Mouse (Mus musculus) ES-CJ7 (cell line): Measurements from ENCODE around the gene Lypd6b.

Source experiments
- DNase-seq: peaks from one replicate; pipeline ENCODE4 v3.0.0; 2011; ENCODE audit warnings: low read depth, low spot score

Lypd6b gene

GRCm38 (mm10) chr2:49869044-49869443 lies 81.6 kb downstream of the Lypd6b start:
- DNase-seq: no peak

DNA sequence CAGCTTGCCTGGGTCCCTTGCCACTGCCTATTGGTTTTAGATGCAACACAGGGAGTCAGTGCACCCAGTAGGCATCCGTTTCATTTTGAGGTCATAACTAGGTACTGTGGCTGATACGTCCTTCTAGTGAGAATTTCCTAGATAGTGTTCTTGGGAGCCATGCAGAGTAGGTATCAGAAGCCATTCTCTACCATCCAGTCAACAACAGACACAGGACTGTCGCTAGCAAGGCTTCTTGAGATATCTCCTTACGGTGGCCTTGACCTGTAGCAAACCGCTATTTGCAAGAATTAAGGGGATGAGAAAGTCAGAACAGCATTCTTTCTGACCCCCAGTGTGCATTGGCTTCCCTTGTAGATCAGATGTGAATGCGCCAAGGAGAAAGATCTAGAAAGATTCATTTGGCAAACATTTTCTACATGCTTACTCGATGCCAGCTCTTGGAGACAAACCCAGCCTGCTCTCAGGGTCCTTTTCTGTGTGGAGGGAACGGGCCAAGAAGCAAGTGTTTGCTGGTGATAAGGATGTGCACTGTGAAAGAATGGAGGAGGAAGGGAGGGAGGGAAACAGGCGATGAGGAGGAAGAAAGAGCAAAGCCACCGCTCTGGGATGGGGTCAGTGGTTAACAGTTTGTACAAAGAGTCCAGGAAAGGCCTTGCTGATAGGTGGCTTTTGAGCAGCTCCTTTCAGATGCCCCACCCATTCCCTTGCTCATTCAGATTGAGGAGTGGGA lies 82.5 kb downstream of the Lypd6b start:
- no peak for DNase-seq

DNA sequence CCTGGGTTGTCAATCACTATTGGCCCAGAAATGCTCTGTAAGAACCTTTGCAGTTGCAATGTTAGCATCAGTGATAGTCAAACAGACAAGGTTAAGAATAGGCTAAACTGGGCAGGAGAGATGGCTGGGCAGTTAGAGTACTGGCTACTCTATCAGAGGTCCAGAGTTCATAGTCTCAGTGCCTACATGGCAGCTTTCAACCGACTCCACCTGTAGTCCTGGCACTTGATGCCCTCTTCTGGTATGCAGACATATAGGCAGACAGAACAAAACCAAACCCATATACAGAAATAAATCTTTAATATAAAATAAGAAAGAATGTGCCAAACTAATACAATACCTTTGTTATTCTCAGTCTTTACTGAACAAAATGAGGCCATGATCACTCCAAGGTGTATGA lies 83.5 kb downstream of the Lypd6b start:
- no peak for DNase-seq

- no peak for DNase-seq
Observed at GRCm38 (mm10) chr2:49880507-49880906, 93.0 kb downstream of the Lypd6b start.

DNA sequence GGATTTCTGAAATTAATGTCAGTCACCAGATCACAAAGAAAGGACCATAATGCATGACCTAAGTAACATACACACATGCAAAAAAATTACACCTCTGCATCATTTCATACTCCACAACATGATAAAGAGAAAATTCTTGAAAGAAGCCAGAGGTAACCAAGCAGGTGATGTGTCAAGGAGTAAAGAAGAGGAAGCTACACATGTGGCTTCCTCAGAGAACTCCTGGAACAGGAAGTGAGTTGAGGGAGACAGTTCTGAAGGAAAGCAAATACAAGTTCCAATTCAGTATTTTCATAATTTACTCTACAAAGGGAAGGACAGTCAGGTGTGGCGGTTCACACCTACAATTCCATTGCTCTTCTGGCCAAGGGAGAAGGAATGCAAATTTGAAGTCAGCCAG lies 93.5 kb downstream of the Lypd6b start:
- DNase-seq: no peak

DNA sequence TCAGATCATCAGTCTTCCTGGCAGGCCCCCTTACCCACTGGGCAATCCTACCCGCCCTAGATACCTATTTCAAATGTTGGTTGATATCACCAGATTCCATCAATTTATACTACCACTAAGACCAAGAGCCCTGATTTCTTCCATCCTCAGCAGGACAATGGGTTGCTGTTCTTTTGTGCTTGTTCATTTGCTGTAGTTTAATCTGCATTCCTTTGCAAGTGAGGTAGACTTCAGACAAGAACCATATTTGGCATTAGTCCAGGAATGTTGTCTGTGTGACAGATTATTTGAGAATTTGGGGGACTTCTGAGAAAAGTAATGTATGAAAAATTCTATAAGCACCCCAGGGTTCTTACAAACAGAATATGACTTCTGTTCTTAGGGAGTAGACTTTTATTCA lies 95.0 kb downstream of the Lypd6b start:
- DNase-seq: no peak

- peak; percentile 45 for DNase-seq
Observed at GRCm38 (mm10) chr2:49883990-49884389, 96.5 kb downstream of the Lypd6b start.

- DNase-seq: no peak
Observed at GRCm38 (mm10) chr2:49886209-49886608, 98.7 kb downstream of the Lypd6b start.

GRCm38 (mm10) chr2:49888346-49888745 lies 100.9 kb downstream of the Lypd6b start:
- DNase-seq: no peak

DNA sequence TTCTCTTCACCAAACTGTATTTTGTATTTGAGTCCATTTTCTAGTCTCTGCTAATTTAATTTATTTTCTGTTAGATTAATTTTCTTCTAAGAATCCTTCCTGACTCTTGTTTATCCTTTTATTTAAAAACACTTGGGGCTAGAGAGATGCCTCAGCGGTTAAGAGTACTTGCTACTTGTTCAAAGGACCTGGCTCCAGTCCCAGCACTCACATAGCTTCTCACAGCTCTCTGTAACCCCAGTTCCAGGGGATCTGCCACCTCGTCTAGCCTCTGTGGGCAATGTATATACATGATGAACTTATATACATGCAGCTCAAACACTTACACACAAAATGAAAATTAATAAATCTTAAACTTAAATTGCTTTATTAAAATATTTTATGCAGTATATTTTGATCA lies 103.2 kb downstream of the Lypd6b start:
- no peak for DNase-seq

GRCm38 (mm10) chr2:49909838-49910407 lies 122.4 kb downstream of the Lypd6b start:
- DNase-seq: no peak

DNA sequence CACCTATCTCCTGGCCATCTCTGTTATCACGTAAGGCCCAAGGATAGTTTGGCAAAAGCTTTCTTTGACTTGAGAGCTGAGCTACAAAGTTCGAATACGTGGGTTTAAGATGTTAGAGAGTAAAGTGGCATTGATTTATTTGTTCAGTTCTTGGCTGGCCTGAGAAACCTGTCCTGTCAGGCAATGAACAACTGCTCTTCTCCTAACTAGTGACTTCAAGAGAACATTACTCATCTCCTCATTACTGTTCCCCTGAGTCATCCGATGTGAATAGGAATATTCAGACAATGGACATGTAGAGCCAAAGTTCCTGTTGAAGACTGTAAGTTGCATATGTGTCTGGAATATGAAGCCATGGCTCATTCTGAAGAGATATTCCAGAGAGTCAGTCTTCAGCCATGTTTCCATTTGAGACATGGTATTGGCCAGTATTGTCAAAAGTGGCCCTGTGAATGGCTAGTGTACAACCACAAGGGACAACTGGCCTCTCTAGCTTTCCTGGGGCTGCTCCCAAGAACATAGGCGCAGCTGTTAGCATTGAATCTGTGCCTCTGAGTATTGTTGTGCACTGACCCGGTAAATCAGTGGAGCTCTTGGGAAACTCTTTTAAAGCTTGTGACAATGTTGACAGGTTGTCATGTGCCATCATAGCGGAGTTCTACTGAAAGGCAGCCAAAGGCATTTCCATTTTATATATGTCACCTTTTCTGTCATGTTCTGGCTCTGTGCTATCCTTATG lies 124.0 kb downstream of the Lypd6b start:
- DNase-seq: no peak

GRCm38 (mm10) chr2:49912261-49912895 lies 124.9 kb downstream of the Lypd6b start:
- no peak for DNase-seq

DNA sequence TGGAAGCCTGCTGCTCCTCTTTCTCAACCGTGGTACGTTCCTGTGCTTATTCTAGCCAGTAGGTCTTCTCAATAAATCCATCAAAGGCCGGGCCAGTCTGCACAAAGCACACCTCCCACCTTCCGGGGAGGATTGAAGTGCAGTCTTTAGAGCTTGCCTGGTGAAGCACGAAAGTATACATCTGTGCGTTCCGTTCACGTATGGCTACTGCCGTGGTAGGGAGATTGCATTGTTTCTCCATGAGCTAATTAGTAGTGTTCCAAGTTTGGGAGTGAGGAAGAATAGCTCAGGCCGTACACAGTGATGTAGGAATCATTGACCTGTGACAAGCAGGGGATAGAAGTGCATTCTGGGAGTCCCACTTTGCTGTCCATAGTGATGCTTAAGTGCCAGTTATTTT lies 130.0 kb downstream of the Lypd6b start:
- no peak for DNase-seq

GRCm38 (mm10) chr2:49918132-49918531 lies 130.6 kb downstream of the Lypd6b start:
- no peak for DNase-seq

DNA sequence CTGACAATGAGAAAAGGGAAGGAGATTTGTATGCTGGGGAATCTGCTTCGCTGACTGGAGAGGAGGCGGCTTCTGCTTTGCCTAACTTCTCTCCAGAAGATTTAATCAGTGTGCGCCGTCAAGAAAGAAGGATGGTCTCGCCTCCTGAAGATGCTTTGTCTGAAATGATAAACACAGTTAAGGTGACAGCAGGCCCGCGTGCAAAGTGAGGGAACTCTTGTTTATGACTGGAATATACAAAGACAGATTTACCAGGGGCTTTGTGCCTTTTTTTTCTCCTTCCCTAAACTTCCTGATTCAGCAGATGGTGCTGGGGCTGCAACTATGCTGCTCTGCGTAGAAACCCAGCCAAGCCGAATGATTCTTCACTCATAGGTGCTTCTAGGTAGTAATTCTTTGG lies 131.2 kb downstream of the Lypd6b start:
- DNase-seq: no peak

GRCm38 (mm10) chr2:49921948-49922347 lies 134.5 kb downstream of the Lypd6b start:
- DNase-seq: peak; percentile 12

DNA sequence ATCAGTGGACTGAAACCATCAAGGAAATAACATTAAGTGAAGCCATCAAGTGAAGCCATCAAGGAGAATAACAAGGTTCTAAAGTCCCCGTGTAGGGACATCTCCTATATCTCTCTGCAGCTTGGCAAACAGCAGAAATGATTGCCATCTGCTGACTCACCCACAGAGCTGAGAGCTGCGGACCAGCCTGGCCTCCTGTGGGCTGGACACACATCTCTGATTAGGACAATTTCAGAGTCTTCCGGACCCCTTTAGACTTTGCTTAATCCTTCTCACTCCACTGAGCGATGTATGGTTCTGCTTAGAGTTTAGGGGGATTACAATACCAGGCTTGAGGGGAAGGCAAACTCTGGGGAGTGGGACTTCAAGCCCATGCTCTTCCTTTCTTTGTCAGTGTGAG lies 135.3 kb downstream of the Lypd6b start:
- DNase-seq: no peak

DNA sequence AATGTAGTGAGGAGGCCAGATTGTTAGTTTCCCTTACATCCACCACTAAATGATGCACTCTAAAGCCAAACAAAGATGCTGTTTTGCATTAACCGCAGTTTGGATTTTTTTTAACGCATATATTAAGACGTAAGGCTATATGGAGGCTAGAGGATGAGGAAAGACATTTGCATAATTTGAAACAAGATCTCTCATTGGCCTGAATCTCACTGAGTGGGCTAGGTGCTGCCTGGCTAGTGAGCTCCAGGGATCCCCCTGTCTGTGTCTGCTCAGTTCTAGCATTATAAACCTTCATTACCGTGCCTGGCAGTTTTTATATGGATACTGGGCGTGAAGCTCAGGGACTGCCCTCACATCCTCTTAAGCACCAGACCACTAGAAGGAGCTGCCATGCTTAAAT lies 138.7 kb downstream of the Lypd6b start:
- no peak for DNase-seq

DNA sequence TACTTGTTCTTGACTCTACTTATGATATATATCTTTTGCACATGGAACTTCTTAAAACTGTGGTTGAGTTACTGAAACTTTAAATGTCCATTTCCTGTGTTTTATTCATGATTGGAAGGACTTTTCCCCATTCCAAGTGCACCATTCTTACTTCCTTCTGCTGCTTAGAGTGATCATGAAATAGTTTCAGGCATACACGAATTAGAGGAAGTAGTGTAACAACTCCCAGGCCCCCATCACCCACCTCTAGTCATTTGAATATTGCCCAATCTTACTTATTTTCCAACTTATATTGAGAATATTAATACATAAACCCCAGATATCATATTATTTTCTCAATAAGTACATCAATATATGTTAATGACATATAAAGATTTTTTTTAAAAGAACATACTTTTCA lies 139.9 kb downstream of the Lypd6b start:
- DNase-seq: no peak

GRCm38 (mm10) chr2:49929931-49930330 lies 142.4 kb downstream of the Lypd6b start:
- no peak for DNase-seq

GRCm38 (mm10) chr2:49937621-49938020 lies 150.1 kb downstream of the Lypd6b start:
- no peak for DNase-seq
